Mouse (Mus musculus) left cerebral cortex, adult 2 months (tissue): ENCODE measurements around the gene Sept3. TPM values are rescaled to one million over a fixed set of nuclear protein-coding genes. Genes with fewer than 3 reads are reported as not detected.

ENCODE experiments used
- DNase-seq, 2 experiments: peaks; one replicate each; pipeline ENCODE4 v3.0.0; 2021 to 2022; ENCODE audit warnings: low spot score in 2 of 2, mixed read lengths in 1 of 2; ENCODE audit errors: extremely low spot score in 1 of 2
- H3K27ac ChIP-seq: fragments of 200-600 bp; 2 replicates; pipeline ENCODE4 v1.8.1; 2022
- H3K4me3 ChIP-seq: fragments of 200-600 bp; 2 replicates; pipeline ENCODE4 v1.8.1; 2022
- CTCF ChIP-seq: fragments of 200-600 bp; IDR thresholded peaks from 2 replicates; pipeline ENCODE4 v1.8.1; 2022; ENCODE audit warnings: antibody characterized with exemption, mild to moderate bottlenecking, moderate library complexity
- intact Hi-C: fragments of 180-260 bp; cut with DNase I; formaldehyde crosslinking; loops from one replicate; pipeline ENCODE4 v1.15.1; 2025
- total RNA-seq, 2 experiments: library from RNA; stranded (reverse); gene quantifications; 2 replicates each; pipeline ENCODE4 v1.2.3; 2021

The Sept3 gene
- total RNA-seq, 2 experiments from 2014 or later: 489 to 520 TPM

DNA sequence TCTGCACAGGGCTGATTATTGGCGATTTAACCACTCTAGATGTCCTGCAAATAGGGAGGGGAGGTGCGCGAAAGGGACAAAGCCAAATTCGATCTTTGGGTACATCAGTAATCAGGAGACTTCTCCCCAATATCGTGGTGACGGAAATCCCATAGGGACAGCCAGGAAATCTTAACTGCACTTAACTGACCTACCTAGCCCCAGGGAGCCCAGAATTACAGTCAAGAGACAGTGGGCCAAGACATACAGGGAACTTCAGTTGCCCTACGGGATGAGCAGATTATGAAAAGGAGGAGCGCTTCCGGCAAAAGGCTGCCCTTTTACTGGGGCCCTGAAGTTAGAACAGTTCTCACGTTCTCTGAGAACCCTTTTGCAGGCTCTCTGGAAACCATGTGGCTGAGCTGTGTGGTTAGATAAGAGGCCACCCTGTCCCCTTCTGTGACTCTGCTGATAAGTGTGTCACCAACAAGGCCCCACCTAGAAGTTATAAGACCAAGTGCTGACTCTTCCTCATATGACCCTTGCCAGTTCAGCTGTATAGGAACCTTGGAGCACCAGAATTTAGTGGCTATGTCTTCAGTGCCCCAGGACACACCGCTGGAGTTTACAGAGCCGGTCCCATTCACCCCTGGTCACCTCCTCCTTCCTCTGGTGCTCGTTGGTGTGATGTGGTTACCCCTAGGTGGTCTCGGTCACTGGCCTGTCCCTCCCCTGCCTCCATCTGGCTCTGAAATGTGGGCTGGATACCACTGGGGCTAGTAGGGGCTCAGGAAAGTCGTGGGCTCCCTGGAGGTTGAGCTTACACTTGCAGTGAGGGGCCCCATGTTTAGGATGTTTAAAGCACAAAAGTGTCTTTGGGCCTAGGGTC lies 67.2 kb downstream of the Sept3 start:
- DNase-seq: no peak
- no peak for TF ChIP-seq CTCF
- Histone ChIP-seq H3K27ac (no peak overlapping the region), H3K4me3 (no peak overlapping the region)
- intact Hi-C loops: no loop called here

DNA sequence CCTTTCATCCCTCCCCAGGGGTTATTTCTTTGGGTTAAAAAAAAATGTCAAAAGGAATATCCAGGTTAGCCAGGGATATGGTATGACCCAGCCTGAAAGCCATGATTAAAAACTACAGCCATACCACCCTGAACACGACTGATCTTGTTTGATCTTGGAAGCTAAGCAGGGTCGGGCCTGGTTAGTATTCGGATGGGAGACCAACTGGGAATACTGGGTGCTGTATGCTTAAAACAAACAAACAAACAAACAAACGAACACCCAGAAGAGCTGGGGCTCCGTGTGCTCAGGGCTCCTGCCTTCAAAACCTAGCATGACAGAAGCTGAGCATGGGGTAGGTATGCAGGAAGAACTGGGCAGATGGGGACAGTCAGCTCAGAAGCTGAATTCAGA lies 67.8 kb downstream of the Sept3 start:
- no peak overlapping the region for H3K27ac ChIP-seq
- DNase-seq: no peak
- no peak for TF ChIP-seq CTCF
- intact Hi-C loops: no loop called here
- no peak overlapping the region for H3K4me3 ChIP-seq

DNA sequence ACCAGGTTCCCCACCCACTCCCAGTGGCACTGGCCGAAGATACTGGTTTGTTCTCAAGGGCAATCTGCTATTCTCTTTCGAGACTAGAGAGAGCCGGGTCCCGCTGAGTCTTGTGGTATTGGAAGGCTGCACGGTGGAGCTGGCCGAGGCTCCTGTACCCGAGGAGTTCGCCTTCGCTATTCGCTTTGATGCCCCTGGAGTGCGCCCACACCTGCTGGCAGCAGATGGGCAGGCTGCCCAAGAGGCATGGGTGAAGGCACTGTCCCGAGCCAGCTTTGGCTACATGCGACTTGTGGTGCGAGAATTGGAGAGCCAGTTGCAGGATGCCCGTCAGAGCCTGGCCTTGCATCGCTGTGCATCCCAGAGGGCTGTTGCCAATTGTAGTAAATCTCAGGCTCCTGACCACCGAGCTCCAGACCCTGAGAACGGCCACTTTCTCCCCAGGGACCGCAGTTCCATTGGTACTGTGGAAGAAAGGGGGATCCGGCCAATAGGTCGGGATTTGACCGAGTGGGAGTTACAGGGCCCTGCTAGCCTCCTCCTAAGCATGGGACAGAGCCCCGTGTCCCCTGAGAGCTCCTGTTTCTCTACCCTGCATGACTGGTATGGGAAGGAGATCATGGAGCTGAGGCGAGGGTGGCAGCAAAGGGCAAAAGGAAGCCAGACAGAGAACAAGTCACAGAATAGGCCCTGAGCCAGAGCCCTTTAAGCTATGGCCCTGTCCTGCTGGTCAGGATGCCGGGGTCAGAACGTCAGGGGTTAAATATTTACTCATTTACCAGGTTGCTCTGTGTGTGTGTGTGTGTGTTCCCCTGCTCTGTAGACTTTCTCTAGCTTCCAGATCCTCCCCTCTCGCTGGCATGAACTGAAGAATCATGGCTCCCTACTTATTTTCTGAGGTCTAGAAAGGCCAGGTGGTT lies 68.9 kb downstream of the Sept3 start:
- TF ChIP-seq CTCF: no peak
- intact Hi-C loops: no loop called here
- Histone ChIP-seq H3K27ac (no peak overlapping the region), H3K4me3 (no peak overlapping the region)
- DNase-seq: no peak

Other genes starting within 250 kb of the Sept3 start
- 10 to 100 TPM; 88.0 to 95.6 TPM for gene Desi1, start 241.0 kb upstream of the Sept3 start, total RNA-seq
- gene Snu13, start 227.3 kb upstream of the Sept3 start, total RNA-seq: 100 to 1,000 TPM; 110 to 113 TPM
- gene 4930407I10Rik, start 215.7 kb upstream of the Sept3 start, total RNA-seq: not detected
- 1 to 10 TPM; 4.0 to 4.5 TPM for gene Mei1, start 204.9 kb upstream of the Sept3 start, total RNA-seq
- gene Ccdc134, start 147.0 kb upstream of the Sept3 start, total RNA-seq: 10 to 100 TPM; 11.2 to 18.3 TPM
- 100 to 1,000 TPM; 187 to 202 TPM for gene Srebf2, start 127.7 kb upstream of the Sept3 start, total RNA-seq
- 1 to 10 TPM; 2.1 to 2.7 TPM for gene Shisa8, start 62.1 kb upstream of the Sept3 start, total RNA-seq
- under 1 TPM; 0.29 to 0.47 TPM for gene Tnfrsf13c, start 50.5 kb upstream of the Sept3 start, total RNA-seq
- 1 to 10 TPM; 3.1 to 4.8 TPM for gene Cenpm, start 30.1 kb upstream of the Sept3 start, total RNA-seq
- gene 1500009C09Rik, start 22.5 kb upstream of the Sept3 start, total RNA-seq: 100 to 1,000 TPM in 1 of 2 experiments, 10 to 100 TPM in 1; 96.5 to 102 TPM
- gene Wbp2nl, start 24.1 kb downstream of the Sept3 start, total RNA-seq: not detected
- gene Naga, start 64.0 kb downstream of the Sept3 start, total RNA-seq: 10 to 100 TPM; 33.5 to 35.2 TPM
- under 1 TPM; 0.25 to 0.42 TPM for gene Pheta2, start 64.0 kb downstream of the Sept3 start, total RNA-seq
- gene Smdt1, start 64.1 kb downstream of the Sept3 start, total RNA-seq: 100 to 1,000 TPM; 137 to 141 TPM
- 100 to 1,000 TPM; 206 to 211 TPM for gene Ndufa6, start 79.4 kb downstream of the Sept3 start, total RNA-seq
- 10 to 100 TPM; 30.6 to 37.2 TPM for gene Cyp2d22, start 105.4 kb downstream of the Sept3 start, total RNA-seq
- gene Cyp2d11, start 119.1 kb downstream of the Sept3 start, total RNA-seq: not detected
- under 1 TPM in 1 of 2 experiments, not detected in 1; 0.52 TPM for gene Cyp2d10, start 132.3 kb downstream of the Sept3 start, total RNA-seq
- gene Cyp2d9, start 158.5 kb downstream of the Sept3 start, total RNA-seq: not detected